Mouse (Mus musculus) erythroblast, embryonic 14.5 days (primary cell): Measurements from ENCODE around the gene Serinc3. TPM values are rescaled to one million over a fixed set of nuclear protein-coding genes. Genes with fewer than 3 reads are reported as not detected.

Source experiments
- H3K27me3 ChIP-seq: 2 replicates; pipeline ENCODE4 v1.6.1; 2012; ENCODE audit warnings: inconsistent platforms; ENCODE audit not compliant: control insufficient read depth
- H3K36me3 ChIP-seq: 2 replicates; pipeline ENCODE4 v1.6.1; 2012; ENCODE audit warnings: mild to moderate bottlenecking, inconsistent platforms; ENCODE audit not compliant: control insufficient read depth
- H3K4me1 ChIP-seq: 2 replicates; pipeline ENCODE4 v1.6.1; 2012; ENCODE audit warnings: inconsistent platforms; ENCODE audit not compliant: control insufficient read depth
- H3K4me3 ChIP-seq: replicated peaks from 2 replicates; pipeline ENCODE3; 2012; ENCODE audit warnings: moderate library complexity, mild to moderate bottlenecking, inconsistent platforms
- H3K9me3 ChIP-seq: 2 replicates; pipeline ENCODE4 v1.6.1; 2012; ENCODE audit warnings: low read length, inconsistent platforms, mixed read lengths; ENCODE audit not compliant: control insufficient read depth
- GATA1 ChIP-seq: IDR thresholded peaks from 2 replicates; pipeline ENCODE4 v1.6.1; 2012; ENCODE audit warnings: low read length, inconsistent platforms, mixed read lengths
- TAL1 ChIP-seq: IDR thresholded peaks from 3 replicates; pipeline ENCODE4 v1.6.1; 2012; ENCODE audit warnings: low read length, inconsistent platforms, mixed read lengths
- polyA plus RNA-seq: library from polyadenylated mRNA; stranded (reverse); fragments of >175 nt; gene quantifications from 2 replicates; pipeline ENCODE4 v1.2.3, GENCODE M21; 2012

Gene Serinc3
- polyA plus RNA-seq, 1 experiment = 20.3 TPM

GRCm38 (mm10) chr2:163670872-163671594, 26.1 kb upstream of the Serinc3 start:
- no peak for TF ChIP-seq GATA1
- no peak for TF ChIP-seq TAL1
- H3K4me1 ChIP-seq = peaks cover 34% of the 10 kb centered on the region
- H3K4me3 ChIP-seq = no peak overlapping the region
- no peaks in the 10 kb centered on the region for H3K27me3 ChIP-seq
- peaks cover 25% of the 10 kb centered on the region for H3K36me3 ChIP-seq
- H3K9me3 ChIP-seq = no peaks in the 10 kb centered on the region

- H3K4me3 ChIP-seq = no peak overlapping the region
- H3K9me3 ChIP-seq = no peaks in the 10 kb centered on the region
- TF ChIP-seq TAL1 = no peak
- no peaks in the 10 kb centered on the region for H3K27me3 ChIP-seq
- peaks cover 48% of the 10 kb centered on the region for H3K36me3 ChIP-seq
- peaks cover 33% of the 10 kb centered on the region for H3K4me1 ChIP-seq
Observed at GRCm38 (mm10) chr2:163667045-163667444, 22.1 kb upstream of the Serinc3 start.

- no peaks in the 10 kb centered on the region for H3K9me3 ChIP-seq
- H3K36me3 ChIP-seq = peaks cover 60% of the 10 kb centered on the region
- peaks cover 58% of the 10 kb centered on the region for H3K4me1 ChIP-seq
- no peaks in the 10 kb centered on the region for H3K27me3 ChIP-seq
- TF ChIP-seq TAL1 (no peak), GATA1 (no peak)
- H3K4me3 ChIP-seq = no peak overlapping the region
Observed at GRCm38 (mm10) chr2:163663930-163664329, 19.0 kb upstream of the Serinc3 start.

GRCm38 (mm10) chr2:163662698-163663221, 17.8 kb upstream of the Serinc3 start:
- no peaks in the 10 kb centered on the region for H3K9me3 ChIP-seq
- H3K4me3 ChIP-seq = no peak overlapping the region
- peaks cover 57% of the 10 kb centered on the region for H3K36me3 ChIP-seq
- H3K4me1 ChIP-seq = peaks cover 56% of the 10 kb centered on the region
- no peak for TF ChIP-seq TAL1
- TF ChIP-seq GATA1 = no peak
- no peaks in the 10 kb centered on the region for H3K27me3 ChIP-seq

GRCm38 (mm10) chr2:163662076-163662475, 17.1 kb upstream of the Serinc3 start:
- H3K4me1 ChIP-seq = peaks cover 57% of the 10 kb centered on the region
- no peak overlapping the region for H3K4me3 ChIP-seq
- no peaks in the 10 kb centered on the region for H3K27me3 ChIP-seq

GRCm38 (mm10) chr2:163661371-163661850, 16.5 kb upstream of the Serinc3 start:
- Histone ChIP-seq H3K4me1 (peaks cover 54% of the 10 kb centered on the region), H3K4me3 (no peak overlapping the region), H3K9me3 (no peaks in the 10 kb centered on the region), H3K27me3 (no peaks in the 10 kb centered on the region), H3K36me3 (peaks cover 52% of the 10 kb centered on the region)
- TF ChIP-seq TAL1 (no peak), GATA1 (no peak)

More at GRCm38 (mm10) chr2:163662076-163662475, 17.1 kb upstream of the Serinc3 start:
- no peak for TF ChIP-seq GATA1
- TF ChIP-seq TAL1 = no peak
- H3K9me3 ChIP-seq = no peaks in the 10 kb centered on the region
- H3K36me3 ChIP-seq = peaks cover 56% of the 10 kb centered on the region

GRCm38 (mm10) chr2:163660103-163660701, 15.3 kb upstream of the Serinc3 start:
- Histone ChIP-seq H3K9me3 (no peaks in the 10 kb centered on the region), H3K4me3 (peak overlapping the region; percentile 93), H3K4me1 (peaks cover 47% of the 10 kb centered on the region), H3K36me3 (peaks cover 42% of the 10 kb centered on the region), H3K27me3 (no peaks in the 10 kb centered on the region)
- TF ChIP-seq TAL1 (no peak), GATA1 (peak; percentile 73; the same call in 1 of the 2 replicates)

- H3K4me1 ChIP-seq = peaks cover 46% of the 10 kb centered on the region
- no peaks in the 10 kb centered on the region for H3K9me3 ChIP-seq
- no peak for TF ChIP-seq TAL1
- TF ChIP-seq GATA1 = no peak
- H3K36me3 ChIP-seq = peaks cover 39% of the 10 kb centered on the region
- H3K4me3 ChIP-seq = peak overlapping the region; percentile 93
- no peaks in the 10 kb centered on the region for H3K27me3 ChIP-seq
Observed at GRCm38 (mm10) chr2:163659431-163659830, 14.5 kb upstream of the Serinc3 start.

GRCm38 (mm10) chr2:163658941-163659340, 14.0 kb upstream of the Serinc3 start:
- H3K4me1 ChIP-seq = peaks cover 44% of the 10 kb centered on the region
- TF ChIP-seq GATA1 (no peak), TAL1 (no peak)

More at GRCm38 (mm10) chr2:163658941-163659340, 14.0 kb upstream of the Serinc3 start:
- H3K36me3 ChIP-seq = peaks cover 34% of the 10 kb centered on the region
- H3K4me3 ChIP-seq = peak overlapping the region; percentile 93
- H3K9me3 ChIP-seq = no peaks in the 10 kb centered on the region
- H3K27me3 ChIP-seq = no peaks in the 10 kb centered on the region
